Mouse (Mus musculus) myocyte (in vitro differentiated cells): ENCODE data around the gene Serpinf1. TPM values are rescaled to one million over a fixed set of nuclear protein-coding genes. Genes with fewer than 3 reads are reported as not detected.

Experiments used
- H3K27me3 ChIP-seq: one replicate; pipeline ENCODE4 v1.6.1; 2011; ENCODE audit not compliant: control insufficient read depth, insufficient read depth, insufficient read length
- H3K36me3 ChIP-seq: one replicate; pipeline ENCODE4 v1.6.1; 2011; ENCODE audit not compliant: control insufficient read depth, insufficient read depth
- H3K4me2 ChIP-seq: one replicate; pipeline ENCODE4 v1.6.1; 2011; ENCODE audit warnings: low read depth, control low read depth
- H3K4me3 ChIP-seq: one replicate; pipeline ENCODE4 v1.5.1; 2011; ENCODE audit warnings: mild to moderate bottlenecking, control low read depth, moderate library complexity
- H3K79me2 ChIP-seq: one replicate; pipeline ENCODE4 v1.6.1; 2011; ENCODE audit not compliant: control insufficient read depth, insufficient read depth
- H3ac ChIP-seq: one replicate; pipeline ENCODE4 v1.6.1; 2011; ENCODE audit not compliant: control insufficient read depth, insufficient read length
- CEBPB ChIP-seq: IDR thresholded peaks from 2 replicates; pipeline ENCODE4 v1.6.1; 2011; ENCODE audit warnings: mild to moderate bottlenecking, moderate library complexity; ENCODE audit not compliant: poor library complexity, insufficient read depth, severe bottlenecking
- E2F4 ChIP-seq: IDR thresholded peaks from one replicate; pipeline ENCODE4 v1.6.1; 2011; ENCODE audit warnings: mild to moderate bottlenecking, control low read depth, moderate library complexity; ENCODE audit not compliant: insufficient read depth
- MAX ChIP-seq: IDR thresholded peaks from one replicate; pipeline ENCODE4 v1.6.1; 2011; ENCODE audit warnings: low read depth, mild to moderate bottlenecking, control low read depth
- MYOD1 ChIP-seq, 3 experiments: IDR thresholded peaks; one replicate each; pipeline ENCODE4 v1.6.1; 2011; ENCODE audit warnings: control low read depth in 2 of 3, low read depth in 2 of 3, mild to moderate bottlenecking in 2 of 3, moderate library complexity in 1 of 3; ENCODE audit not compliant: insufficient read length in 2 of 3, control insufficient read depth in 1 of 3
- MYOG ChIP-seq, 3 experiments: IDR thresholded peaks; one replicate each; pipeline ENCODE4 v1.6.1; 2011; ENCODE audit warnings: control low read depth in 2 of 3, low read depth in 2 of 3, mild to moderate bottlenecking in 2 of 3; ENCODE audit not compliant: insufficient read length in 2 of 3, control insufficient read depth in 1 of 3, insufficient read depth in 1 of 3
- POLR2A ChIP-seq: IDR thresholded peaks from one replicate; pipeline ENCODE4 v1.6.1; 2011; ENCODE audit warnings: low read depth, mild to moderate bottlenecking, control low read depth, moderate library complexity; ENCODE audit not compliant: insufficient read length
- POLR2AphosphoS2 ChIP-seq: IDR thresholded peaks from one replicate; pipeline ENCODE4 v1.6.1; 2011; ENCODE audit warnings: low read depth, control low read depth; ENCODE audit not compliant: insufficient read length
- REST ChIP-seq: IDR thresholded peaks from one replicate; pipeline ENCODE4 v1.6.1; 2011; ENCODE audit warnings: mild to moderate bottlenecking, control low read depth, moderate library complexity; ENCODE audit not compliant: insufficient read depth, insufficient read length
- SRF ChIP-seq: IDR thresholded peaks from one replicate; pipeline ENCODE4 v1.6.1; 2011; ENCODE audit warnings: low read depth; ENCODE audit not compliant: control insufficient read depth, insufficient read length
- TCF12 ChIP-seq: IDR thresholded peaks from one replicate; pipeline ENCODE4 v1.6.1; 2011; ENCODE audit warnings: mild to moderate bottlenecking, control low read depth; ENCODE audit not compliant: poor library complexity, insufficient read depth, severe bottlenecking
- TCF3 ChIP-seq: IDR thresholded peaks from one replicate; pipeline ENCODE4 v1.6.1; 2011; ENCODE audit warnings: low read depth, control low read depth; ENCODE audit not compliant: insufficient read length
- USF1 ChIP-seq: IDR thresholded peaks from one replicate; pipeline ENCODE4 v1.6.1; 2011; ENCODE audit warnings: low read depth, mild to moderate bottlenecking, control low read depth, moderate library complexity
- polyA plus RNA-seq: library from polyadenylated mRNA; unstranded; fragments of >200 nt; fragmentation: generic; extraction: Trizol; gene quantifications from one replicate; pipeline ENCODE4 v1.2.1, GENCODE M21; 2012; ENCODE audit warnings: missing spikeins

The Serpinf1 gene
- 911 TPM for polyA plus RNA-seq

- no peaks in the 10 kb centered on the region for H3K27me3 ChIP-seq
- H3K36me3 ChIP-seq, result peaks cover 11% of the 10 kb centered on the region
- peak within 1 kb of the TSS; percentile 88 for H3K4me2 ChIP-seq
- H3K4me3 ChIP-seq, result peak within 1 kb of the TSS; percentile 89
- peak within 1 kb of the TSS; percentile 64 for H3ac ChIP-seq
- no peak for TF ChIP-seq MYOD1 (IDR thresholded peaks at IDR 0.05; ENCODE audit: control insufficient read depth in 1 of 3, insufficient read length in 2 of 3, low read depth in 2 of 3)
- no peak for TF ChIP-seq REST
- TF ChIP-seq TCF3, result no peak
- TF ChIP-seq TCF12, result no peak
- TF ChIP-seq SRF, result no peak
- TF ChIP-seq POLR2A, result peak; percentile 87
- TF ChIP-seq E2F4, result no peak
- TF ChIP-seq POLR2AphosphoS2, result peak; percentile 80
- no peak for TF ChIP-seq MYOG (IDR thresholded peaks at IDR 0.05; ENCODE audit: control insufficient read depth in 1 of 3, insufficient read depth in 1 of 3, insufficient read length in 2 of 3, low read depth in 2 of 3)
- TF ChIP-seq CEBPB, result peak; percentile 96
- peak; percentile 93 for TF ChIP-seq MAX
- TF ChIP-seq USF1, result no peak
- peaks cover 43% of the 10 kb centered on the region for H3K79me2 ChIP-seq
Observed at GRCm38 (mm10) chr11:75422013-75422792, at the start of gene Serpinf1. Gene Serpinf1 (minus strand): TSS chr11:75422701.

- H3K27me3 ChIP-seq, result no peaks in the 10 kb centered on the region
- H3K79me2 ChIP-seq, result no peaks in the 10 kb centered on the region
- H3ac ChIP-seq, result no peak overlapping the region
- H3K36me3 ChIP-seq, result peaks cover 15% of the 10 kb centered on the region
- TF ChIP-seq MYOD1 (IDR thresholded peaks at IDR 0.05; ENCODE audit: control insufficient read depth in 1 of 3, insufficient read length in 2 of 3, low read depth in 2 of 3) (no peak), POLR2AphosphoS2 (no peak), MYOG (IDR thresholded peaks at IDR 0.05; ENCODE audit: control insufficient read depth in 1 of 3, insufficient read depth in 1 of 3, insufficient read length in 2 of 3, low read depth in 2 of 3) (no peak), REST (no peak), USF1 (no peak), TCF12 (no peak), TCF3 (no peak), SRF (no peak), E2F4 (no peak), MAX (no peak), POLR2A (no peak), CEBPB (no peak)
- H3K4me2 ChIP-seq, result no peak overlapping the region
- no peak overlapping the region for H3K4me3 ChIP-seq
Observed at GRCm38 (mm10) chr11:75470675-75471074, 48.2 kb upstream of the Serpinf1 start.

- Histone ChIP-seq H3K4me2 (no peak overlapping the region), H3ac (no peak overlapping the region), H3K27me3 (no peaks in the 10 kb centered on the region), H3K4me3 (no peak overlapping the region), H3K79me2 (peaks cover 13% of the 10 kb centered on the region), H3K36me3 (peaks cover 30% of the 10 kb centered on the region)
- TF ChIP-seq TCF12 (no peak), POLR2AphosphoS2 (peak; percentile 63)
Observed at GRCm38 (mm10) chr11:75469261-75469660, 46.8 kb upstream of the Serpinf1 start.

- Histone ChIP-seq H3K79me2 (peaks cover 21% of the 10 kb centered on the region), H3K27me3 (no peaks in the 10 kb centered on the region), H3K36me3 (peaks cover 37% of the 10 kb centered on the region), H3ac (no peak overlapping the region), H3K4me2 (no peak overlapping the region), H3K4me3 (no peak overlapping the region)
- TF ChIP-seq POLR2A (no peak), TCF12 (no peak), TCF3 (no peak), MAX (no peak), E2F4 (no peak), POLR2AphosphoS2 (no peak), MYOG (IDR thresholded peaks at IDR 0.05; ENCODE audit: control insufficient read depth in 1 of 3, insufficient read depth in 1 of 3, insufficient read length in 2 of 3, low read depth in 2 of 3) (no peak), USF1 (no peak), SRF (no peak)
Observed at GRCm38 (mm10) chr11:75468410-75468809, 45.9 kb upstream of the Serpinf1 start.

- Histone ChIP-seq H3ac (no peak overlapping the region), H3K79me2 (peaks cover 28% of the 10 kb centered on the region), H3K27me3 (no peaks in the 10 kb centered on the region), H3K4me3 (no peak overlapping the region), H3K36me3 (peaks cover 37% of the 10 kb centered on the region), H3K4me2 (no peak overlapping the region)
- peak; percentile 71 for TF ChIP-seq POLR2AphosphoS2
- TF ChIP-seq USF1, result no peak
- TF ChIP-seq POLR2A, result peak; percentile 41
Observed at GRCm38 (mm10) chr11:75467512-75468215, 45.2 kb upstream of the Serpinf1 start.
